Mouse (Mus musculus): ENCODE measurements at regions not wholly inside any gene's neighbourhood (a gene's known extent, or its start where the extent isn't known, plus 50 kb on each side); places are given as distances from the start of the nearest gene placed in this dataset.

GRCm38 (mm10) chr16:90626035-90626670 is 101.1 kb downstream of the Mis18a start:
- TF ChIP-seq EP300 (IDR thresholded peaks at IDR 0.05; ENCODE audit: insufficient read depth, low read depth, low read length) (no peak), CTCF (IDR thresholded peaks at IDR 0.05; ENCODE audit: low read depth, low read length) (no peak)

All from ES-Bruce4 (cell line).